Mouse (Mus musculus): ENCODE results near the gene Zfp296.
A peak's percentile ranks its signal among the peaks of the same experiment; 100 is the strongest.

The Zfp296 gene

DNA sequence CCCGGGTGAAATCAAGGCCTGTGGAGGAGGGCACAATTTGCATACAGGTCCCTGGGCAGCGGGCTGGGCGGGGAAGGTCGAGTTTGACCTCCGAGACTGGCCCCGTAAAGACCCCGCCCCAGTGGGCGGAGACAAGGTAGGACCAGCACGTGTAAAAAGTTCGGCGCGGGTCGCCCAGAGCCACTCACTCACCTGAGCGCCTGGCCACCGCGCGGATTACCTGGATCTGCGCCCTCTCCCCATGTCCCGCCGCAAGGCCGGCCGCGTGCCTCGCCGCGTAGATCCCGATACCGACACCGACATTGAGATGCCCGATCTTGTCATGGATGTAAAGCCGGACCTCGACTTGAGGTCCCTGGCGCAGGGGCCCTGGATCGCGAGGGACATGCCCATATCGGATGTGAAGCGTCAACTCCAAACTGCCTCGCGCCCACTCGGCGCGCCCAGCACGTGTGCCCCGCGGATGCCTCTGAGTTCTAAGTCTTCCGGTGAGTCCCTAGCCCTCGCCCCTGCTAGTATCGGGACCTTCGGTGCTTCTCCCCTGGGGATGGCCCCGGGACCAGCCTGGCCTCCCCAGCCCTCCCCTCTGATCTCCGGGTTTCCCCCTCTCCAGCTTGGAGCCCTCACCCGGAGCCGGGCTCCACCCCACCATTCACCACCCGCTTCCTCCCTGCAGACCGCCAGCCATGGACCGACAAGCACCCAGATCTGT, at the start of gene Zfp296, which contains the start of gene Gemin7:
TSS of gene Zfp296 (plus strand) at position 147 of the 712 bp plus-strand sequence.
TSS of gene Gemin7 (minus strand) at position 455 of the 712 bp plus-strand sequence.
- no peak for DNase-seq (ENCODE audit: low spot score)

DNA sequence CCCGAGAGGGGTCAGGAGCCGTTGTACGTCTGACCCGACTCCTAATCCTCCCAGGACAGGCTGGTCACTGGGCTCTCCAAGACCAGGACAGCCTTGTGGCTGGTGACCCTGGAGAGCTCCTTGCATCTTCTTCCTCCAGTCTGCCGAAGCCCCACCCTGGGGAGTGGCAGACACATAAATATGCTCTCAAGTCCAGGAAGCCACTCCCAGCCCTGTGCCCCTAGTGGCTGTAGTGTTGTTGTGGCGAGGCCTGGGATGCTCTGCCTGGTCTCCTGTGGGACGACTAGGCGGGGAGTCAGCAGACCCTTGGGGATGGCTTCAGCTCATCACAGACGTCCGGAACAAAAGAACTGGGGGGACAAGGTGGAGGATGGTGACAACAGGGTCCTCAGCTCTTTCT, 46.0 kb upstream of the Zfp296 start:
- no peak for DNase-seq (ENCODE audit: low spot score)

DNA sequence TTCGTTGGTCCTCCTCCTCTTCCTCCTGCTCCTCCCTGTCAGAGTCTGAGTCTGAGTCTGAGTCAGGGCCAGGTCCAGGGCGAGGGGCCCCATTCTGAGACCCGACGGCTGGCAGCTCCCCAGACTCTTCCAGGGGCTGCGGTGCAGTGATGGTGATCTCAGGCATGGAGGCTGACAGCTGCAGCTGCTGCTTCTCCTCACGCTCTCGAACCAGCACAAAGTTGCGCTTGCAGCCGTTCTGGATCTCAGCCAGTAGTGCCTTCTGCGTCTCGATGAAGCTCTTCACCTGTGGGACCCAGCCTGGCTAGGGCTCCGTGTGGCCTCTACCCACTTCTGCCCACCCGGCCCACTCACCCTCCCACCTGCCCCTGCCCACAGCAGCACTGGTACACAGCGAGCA, 44.8 kb upstream of the Zfp296 start:
- no peak for DNase-seq (ENCODE audit: low spot score)

DNA sequence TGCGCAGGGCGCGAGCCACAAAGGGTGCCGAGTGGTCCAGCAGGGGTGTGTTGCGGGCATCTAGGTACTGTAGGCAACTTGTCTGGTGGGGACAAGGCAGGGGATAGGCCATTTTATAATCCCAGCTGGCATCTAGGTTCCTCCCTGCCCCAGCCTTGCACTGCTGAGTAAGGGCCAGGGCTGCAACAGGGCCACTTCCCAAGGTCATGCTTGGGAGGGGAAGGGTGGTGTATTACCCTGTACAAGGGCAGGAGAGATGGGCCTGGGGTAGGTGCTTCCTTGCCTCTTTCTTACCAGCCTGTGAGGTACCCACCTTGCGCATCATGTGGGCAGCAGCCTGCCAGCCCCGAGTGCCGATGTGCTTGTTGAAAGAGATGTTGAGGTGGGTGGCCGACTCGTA, 42.4 kb upstream of the Zfp296 start:
- DNase-seq (ENCODE audit: low spot score), result no peak

DNA sequence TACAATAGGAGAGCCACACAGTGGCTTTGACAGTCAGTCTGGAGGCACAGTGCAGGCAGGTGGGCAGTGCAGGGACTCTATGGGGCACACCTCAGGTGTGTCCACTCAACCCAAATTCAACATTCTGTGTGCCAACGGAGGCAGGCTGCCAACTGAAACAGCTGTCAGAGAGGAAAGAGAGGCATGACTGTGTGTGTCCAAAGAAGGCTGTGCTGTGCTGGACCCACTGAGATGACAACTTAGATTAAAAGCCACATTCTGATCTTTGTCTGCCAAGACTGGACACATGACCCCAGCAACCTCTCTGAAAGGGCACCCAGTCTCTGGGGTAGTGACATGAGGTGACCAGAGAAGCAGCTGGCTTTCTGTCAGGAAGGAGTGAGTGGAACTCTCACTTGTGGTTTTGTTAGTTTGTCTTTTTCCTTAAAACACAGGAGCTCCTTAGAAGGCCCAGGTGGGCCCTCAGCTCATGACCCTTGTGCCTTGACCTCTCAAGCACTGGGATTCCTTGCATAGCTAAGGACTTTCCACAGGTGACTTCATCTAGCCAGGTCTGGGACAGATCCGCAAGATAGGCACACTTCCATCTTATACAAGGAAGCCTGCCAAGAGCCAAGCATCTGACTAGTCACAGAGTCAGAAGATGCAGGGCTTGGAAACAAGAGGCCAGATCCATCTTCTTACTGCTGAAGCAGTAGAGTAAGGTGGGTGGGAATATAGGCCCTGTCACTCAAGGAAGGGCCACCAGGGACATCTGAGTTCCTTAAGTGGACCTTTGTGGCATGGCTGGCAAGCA, 36.1 kb upstream of the Zfp296 start:
- no peak for DNase-seq (ENCODE audit: low spot score)

DNA sequence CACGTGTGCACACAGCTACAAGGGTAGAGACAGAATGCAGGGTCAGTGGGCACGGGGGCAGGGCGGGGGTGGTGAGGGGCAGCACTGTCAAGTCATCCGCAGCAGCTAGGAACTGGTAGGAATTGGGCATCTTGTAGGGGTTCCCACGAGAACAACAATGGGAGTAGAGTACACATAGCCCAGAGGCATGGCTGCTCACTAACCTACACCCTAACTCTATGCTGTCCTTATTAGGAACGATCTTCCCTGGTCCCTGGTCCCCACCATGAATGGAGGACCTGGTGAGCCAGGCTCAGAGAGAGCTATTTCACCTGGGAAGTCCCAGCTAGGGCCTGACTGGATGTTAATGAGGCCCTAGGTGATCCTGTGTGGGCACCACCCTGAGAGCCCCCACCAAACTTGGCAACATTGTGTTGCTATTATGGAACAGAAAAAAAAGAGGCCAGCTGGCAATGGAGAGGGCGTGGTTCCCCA, 35.4 kb upstream of the Zfp296 start:
- DNase-seq (ENCODE audit: low spot score), result no peak

DNA sequence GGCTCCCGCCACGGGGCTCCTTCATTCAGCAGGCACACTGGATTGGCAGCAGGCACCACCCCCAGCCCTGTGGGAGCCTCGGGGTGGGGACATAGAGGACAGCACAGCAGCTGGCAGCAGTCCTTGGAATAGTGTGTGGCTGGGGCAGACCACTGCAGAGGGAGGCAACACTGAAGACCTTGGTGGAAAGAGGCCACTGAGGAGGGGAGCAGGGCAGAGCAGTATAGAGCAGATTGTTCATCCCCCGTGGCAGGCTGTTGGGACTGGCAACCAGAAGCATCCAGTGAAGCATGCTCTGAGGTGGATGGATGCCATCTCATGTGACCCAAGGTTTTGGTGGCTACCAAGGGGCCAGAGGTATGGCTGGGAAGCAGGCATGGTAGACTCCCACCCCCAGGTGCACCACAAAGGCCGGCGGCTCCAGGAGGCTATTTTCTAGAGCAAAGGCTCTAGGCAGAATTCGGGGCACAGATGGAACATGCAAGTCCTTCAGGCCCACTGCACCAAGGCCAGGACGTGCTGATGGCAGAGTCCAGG, 34.9 kb upstream of the Zfp296 start:
- DNase-seq (ENCODE audit: low spot score), result no peak

DNA sequence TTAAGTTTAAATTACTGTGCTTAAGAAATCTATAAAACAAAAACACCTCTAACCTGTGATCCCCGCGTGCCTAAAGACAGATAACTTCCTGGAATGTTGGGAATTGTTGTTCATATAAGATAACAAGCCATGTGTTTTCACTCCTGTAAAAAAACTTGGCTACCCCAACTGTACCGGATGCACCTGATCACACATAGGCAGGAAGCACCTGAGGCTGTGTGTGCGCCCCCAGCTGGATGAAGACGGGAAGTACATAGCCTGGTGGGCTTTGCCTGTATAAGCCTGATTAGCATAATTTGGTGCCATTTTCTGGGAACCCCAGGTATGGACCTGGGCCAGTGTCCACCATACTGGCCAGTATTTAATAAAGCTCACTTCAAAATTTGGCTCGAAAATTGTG, 33.5 kb upstream of the Zfp296 start:
- DNase-seq (ENCODE audit: low spot score), result no peak

DNA sequence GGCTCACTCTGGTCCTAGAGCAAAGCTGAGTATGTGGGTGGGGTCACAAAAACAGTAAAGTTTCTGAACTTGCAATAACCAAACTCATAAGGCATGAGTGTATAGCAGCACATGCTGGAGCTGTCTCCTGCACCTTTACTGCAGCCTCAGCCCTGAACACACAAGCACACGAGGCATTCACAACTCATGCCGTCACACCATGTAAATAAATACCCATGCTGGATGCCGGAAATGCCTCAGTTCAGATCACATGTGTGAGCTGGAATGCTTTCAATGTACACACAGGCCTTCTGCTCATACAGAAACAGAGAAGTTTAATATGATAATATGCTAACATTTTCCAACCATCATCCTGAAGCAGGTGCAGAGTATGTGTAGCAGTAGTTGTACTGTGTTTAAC, 31.1 kb upstream of the Zfp296 start:
- no peak for DNase-seq (ENCODE audit: low spot score)

DNA sequence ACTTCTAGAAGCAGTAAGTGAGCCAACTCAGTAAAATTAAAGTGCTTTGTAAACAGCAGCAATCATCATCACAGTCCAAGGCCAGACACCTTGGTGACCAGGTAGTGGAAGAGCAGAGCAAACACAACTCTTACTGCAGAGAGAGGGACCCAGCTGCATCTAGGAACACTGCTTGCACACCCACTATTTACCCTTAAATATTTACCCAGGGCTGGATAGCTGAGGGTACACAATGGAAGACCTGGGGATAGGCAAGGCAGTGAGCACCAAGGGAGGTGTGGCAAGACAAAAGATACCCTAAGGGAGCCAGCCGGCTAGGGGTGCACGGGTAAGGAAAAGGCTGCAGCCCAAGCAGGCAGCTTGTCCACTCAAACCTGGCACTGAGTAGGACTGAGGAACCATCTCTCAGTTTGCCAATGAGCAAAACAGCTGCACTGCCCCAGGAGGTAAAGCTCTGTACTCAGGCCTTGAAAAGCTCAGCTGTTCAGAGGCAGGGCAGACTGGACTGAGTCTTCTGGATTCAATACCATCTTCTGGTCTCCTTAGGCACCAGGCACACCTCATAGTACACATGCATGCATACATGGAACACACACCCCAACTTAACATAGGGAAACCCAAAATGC, 29.6 kb upstream of the Zfp296 start:
- DNase-seq (ENCODE audit: low spot score), result no peak

DNA sequence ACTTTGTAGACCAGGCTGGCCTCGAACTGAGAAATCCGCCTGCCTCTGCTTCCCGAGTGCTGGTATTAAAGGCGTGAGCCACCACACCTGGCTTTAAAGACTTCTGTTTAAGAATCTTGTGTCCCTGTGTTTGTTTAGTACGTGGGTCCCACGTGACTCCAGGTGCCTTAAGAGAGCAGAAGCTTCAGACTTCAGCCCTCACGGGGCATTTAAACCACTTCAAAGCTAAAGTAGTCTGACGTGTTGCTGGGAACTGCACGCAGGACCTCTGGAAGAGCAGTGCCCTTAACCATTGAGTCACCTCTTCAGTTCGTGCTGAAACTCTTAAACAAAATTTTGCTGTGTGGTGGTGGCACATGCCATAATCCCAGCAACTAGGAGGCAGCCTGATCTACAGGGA, 27.7 kb upstream of the Zfp296 start:
- no peak for DNase-seq (ENCODE audit: low spot score)

DNA sequence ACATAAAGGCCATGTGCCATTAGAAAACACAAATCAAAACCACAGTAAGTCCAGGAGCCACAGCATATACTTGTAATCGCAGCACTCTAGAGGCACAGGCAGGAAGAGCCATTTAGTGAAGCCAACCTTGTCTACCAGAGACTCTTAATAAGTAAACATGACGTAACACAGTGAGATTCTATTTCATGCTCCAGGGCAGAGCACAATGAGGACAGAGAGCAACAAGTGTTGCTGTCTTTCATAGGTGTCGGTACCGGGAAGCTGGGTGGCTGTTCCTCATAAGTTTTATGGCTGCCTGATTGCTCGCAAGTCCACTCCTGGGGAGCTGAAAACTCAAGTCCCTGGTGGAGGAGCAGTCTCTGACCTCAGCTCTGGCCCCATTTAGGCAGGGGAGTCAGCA, 25.5 kb upstream of the Zfp296 start:
- no peak for DNase-seq (ENCODE audit: low spot score)

DNA sequence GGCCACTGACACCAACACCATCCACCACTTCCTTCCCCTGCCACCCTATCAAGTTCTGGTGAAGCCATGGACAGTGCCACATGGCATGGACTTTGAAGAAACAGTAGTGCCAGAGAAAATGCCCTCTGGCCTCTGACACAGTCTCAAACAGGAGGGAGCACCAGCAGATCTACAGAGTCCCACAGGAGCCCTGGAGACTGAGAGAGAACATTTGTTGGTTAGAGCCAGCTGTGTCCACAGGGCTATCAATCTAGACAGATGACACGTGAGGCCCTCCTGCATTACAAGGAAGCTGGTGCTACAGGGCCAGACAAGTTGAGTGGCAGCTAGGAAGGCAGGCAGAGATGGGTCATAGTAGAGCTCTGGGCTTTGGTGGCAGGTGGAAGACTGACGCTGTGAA, 24.6 kb upstream of the Zfp296 start:
- DNase-seq (ENCODE audit: low spot score), result no peak

DNA sequence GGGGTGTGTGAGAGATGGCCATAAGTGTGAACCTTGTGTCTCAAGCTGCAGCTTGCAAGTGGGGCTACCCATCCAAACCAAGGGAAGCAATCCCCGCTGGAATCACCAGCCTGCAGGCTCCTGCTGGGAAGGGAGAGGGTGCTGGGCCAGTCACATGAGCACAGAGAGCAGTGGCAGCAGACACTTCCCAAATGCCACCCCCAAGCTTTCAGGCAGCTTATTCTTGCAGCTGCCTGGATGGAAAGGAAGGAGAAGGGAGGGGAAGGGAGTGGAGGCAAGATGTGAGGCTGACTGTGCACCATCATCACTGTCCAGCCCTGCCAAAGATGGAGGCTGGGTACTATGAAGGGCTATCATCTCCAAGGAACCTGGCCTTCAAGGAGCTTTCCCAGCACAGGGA, 22.9 kb upstream of the Zfp296 start:
- no peak for DNase-seq (ENCODE audit: low spot score)

DNA sequence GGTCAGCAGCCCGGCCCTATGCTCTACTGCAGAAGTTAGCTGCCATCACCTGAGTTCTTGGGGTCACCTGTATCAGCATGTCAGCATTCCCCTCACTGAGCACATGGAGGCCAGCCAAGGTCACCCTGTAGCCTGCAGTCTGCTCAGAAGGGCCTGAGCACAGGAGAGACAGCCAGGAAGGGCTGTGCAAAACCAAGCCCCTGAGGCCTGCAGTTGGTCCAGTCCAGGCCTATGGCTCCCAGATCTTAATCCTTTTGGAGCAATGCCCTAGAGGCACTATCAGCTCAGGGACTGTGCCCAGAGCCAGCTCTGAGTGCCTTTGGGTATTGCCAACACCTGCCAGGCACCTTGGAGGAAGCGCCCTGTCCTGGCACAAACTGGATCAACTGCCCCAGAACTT, 20.0 kb upstream of the Zfp296 start:
- DNase-seq (ENCODE audit: low spot score), result no peak

DNA sequence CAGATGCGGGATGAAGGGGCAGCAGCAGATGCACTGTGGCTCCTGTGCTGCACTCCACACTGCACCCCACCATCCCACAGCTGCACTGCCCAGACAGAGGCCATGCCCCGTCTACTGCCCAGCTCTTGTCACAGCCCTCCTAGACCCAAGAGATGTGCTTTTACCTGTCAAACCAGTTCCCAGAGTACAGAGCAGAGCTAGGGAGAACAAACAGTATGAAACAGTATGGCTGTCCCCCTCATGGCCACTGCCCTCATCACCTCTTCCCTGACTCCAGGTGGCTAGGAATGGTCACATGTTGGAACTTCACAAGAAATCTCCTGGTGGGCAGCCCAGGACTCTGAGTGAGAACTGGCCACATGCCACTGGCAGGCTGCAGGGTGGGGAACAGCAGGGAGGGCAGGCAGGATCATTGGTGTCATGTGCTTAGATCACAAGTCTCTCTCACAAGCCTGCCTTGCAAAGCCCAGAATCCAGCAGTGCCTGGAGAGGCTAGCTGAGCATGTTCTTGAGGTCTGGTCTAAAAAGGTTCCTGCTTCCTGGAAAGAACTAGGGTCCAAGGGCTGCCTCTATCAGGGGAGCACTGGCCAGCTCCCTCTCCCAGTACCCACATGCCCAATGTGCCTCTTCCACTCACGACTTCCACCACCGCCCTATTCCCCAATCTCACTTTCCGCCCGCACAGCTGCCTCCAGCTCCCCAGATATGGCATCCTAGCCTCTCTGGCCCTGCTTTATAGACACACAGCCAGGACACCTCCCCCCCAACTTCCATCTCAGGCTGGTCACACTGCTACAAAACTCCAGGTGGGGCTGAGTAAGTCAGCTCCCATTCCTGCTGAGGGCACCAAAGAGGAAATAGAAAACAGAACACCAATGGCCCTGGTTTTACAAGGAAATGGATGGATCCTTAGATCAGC, 18.8 kb upstream of the Zfp296 start:
- no peak for DNase-seq (ENCODE audit: low spot score)

DNA sequence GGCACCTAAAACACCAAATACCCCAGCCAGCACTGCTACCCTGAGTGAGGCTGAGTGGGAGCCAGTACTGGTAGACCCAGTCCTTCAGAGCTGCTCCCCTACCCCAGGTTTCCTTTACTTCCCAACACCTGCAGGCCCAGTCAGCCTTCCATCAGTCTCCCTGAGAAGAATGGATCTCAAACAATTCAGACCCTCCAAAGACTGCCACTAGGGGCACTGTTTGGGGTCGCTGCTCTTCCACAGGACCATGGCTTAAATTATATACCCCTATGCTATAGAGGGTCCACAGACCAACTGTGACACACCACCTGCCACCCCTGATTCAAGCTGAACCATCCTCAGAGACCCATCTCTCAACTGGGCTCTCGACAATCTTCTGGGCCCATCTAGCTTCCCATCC, 18.1 kb upstream of the Zfp296 start:
- no peak for DNase-seq (ENCODE audit: low spot score)

DNA sequence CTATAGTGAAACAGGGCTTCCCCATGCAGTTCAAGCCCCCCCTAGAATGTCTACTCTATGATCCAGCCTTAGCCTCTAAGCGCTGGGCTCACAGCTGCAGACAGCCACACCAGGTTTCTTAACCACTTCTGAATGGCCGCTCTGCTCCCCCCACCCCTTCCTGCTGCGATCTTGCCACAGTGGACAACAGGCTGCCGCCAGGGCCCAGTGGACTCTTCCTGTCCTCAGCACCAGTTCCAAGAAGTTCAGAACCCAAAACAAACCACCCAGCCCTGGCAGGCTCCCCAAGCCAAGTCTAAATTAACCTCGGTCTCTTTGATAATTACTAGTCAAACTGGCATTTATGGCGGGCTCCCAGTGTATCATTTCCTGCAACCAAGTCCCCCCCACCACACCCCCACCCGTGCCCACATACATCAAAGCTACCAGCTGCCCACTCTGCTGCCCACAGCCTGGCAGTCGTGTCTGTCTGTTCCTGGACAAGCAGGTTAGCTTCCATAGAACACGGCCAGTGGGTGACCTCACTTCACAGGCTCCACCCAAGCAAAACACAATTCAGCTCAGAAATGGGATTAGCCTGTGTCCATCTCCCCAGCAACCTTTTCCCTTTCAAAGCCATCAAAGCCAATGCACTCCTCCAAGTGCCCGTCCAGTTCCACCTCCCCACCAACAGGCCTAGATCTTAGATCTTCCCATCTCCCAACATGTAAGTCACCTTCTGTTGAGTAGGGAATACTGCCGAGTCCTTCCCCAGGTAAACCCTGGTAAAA, 16.4 kb upstream of the Zfp296 start:
- DNase-seq (ENCODE audit: low spot score), result no peak

DNA sequence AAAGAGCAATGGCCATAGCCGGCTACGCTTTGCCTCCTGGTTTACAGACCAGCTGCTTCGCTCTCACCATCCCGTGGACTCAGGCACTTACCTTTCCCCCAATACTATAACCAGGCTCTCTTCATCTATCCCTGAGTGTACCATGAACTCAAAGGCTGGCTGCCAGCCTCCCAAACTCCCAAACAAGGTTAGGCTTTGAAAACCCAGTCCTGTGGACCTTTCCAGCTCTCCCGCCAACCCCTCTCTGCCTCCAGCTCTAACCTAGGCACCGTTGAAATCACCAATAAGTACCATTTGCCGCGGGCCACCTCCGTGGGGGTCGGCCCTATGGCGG, 15.7 kb upstream of the Zfp296 start:
- no peak for DNase-seq (ENCODE audit: low spot score)

DNA sequence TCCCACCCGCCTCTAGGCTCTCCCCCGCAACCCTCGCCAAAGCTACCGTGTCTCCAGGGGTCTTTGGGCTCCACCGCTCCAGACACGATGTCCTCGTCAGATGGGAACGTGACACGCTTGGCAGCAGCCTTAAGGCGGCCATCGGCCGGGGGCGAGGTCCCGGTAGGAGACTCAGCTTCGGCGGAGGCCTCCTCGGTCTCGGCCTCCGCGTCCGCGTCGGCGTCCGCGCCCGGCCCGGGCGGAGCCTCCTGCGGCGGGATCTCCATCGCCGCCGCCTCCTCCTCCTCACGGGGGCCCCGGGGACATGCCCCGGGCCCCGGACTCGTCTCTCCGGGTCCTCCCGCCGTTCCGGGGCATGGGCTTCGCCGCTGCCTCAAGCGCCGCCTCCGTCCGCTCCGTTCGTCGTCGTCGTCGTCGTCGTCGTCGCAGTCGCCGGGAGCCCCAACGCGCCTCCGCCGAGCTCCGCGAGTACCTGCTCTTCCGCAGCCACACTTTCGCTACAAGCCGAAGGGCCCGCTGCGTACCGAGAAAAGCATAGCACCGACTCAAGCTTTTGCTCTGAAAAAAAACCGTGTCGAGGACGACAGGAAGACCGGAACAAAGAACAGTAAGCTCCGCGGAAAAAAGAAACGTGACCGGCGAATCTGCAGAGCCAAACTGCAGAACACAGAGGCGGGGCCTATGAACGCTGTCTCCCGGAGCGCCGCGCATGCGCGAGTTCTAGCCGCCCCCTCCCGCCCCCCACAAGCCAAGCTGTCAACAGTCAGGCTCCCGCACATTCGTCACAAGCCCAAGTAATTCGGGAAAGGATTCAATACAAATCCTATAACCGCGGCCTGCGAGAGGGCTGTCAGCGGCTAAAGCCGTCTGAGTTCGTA, 15.1 kb upstream of the Zfp296 start:
- DNase-seq (ENCODE audit: low spot score), result peak; percentile 77

Data from layer of hippocampus, adult 9-10 months (tissue).